Mouse (Mus musculus) kidney, adult 11 months (tissue): ENCODE measurements around the gene Olfr62.
A peak's percentile ranks its signal among the peaks of the same experiment; 100 is the strongest.

Experiments
- DNase-seq: peaks from one replicate; pipeline ENCODE4 v3.0.0; 2022

The Olfr62 gene

DNA sequence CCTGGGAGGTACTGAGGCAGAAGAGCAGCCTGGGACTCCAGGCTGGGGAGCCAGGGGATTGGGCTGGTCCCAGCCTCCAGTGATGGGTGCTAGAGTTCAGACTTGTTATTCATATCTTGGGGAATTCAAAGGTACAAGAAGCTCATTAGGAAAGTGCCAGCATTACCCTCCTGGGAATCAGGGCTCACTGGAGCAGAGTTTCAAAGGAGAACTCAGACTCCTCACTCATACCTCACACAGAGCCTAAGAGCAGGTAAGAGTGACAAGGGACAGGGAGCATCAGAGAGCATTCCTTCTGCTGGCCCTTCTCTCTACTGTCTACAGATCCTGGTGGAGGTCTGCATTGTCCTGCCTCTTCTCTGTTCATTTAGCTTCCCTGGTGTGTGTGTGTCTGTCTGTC lies at the start of gene Olfr62:
Gene Olfr62 (plus strand): TSS at position 301 of the 400 bp plus-strand sequence.
- no peak for DNase-seq

DNA sequence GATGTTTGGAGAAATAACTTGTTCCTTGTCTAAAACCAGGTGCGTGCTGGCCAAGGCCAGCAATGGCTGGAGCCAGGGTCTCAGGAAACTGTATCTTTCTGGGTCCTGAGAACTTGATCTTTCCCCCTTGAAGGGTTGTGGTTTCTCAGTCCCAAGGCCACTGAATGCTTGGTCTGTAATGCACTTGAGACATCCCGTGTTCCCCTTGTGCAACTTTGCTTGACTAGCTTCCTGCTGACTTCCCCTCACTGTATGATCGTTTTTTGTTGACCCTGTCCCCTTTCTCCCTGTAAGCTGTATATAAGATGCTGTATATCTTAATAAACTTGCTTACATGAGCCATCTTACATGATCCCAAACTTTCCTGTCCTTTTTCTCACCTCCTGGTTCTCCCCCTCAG lies 48.9 kb upstream of the Olfr62 start:
- no peak for DNase-seq

DNA sequence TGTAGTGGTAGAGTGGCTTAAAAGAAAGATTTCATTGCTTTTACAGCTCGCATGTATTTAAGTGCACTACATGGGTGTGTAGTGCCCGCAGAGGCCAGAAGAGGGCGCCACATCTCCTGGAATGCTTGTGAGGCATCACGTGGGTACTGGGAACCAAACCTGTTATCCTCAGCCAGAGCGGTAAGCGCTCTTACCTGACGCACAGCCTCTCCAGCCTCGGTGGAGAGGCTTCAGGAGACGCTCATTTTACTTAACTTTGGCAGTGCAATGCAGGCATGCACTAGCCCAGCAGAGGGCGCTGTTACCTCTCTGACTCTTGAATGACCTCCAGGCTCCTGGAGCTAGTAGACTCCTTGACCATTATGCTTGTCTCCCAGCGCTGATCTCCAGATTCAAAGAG lies 46.1 kb upstream of the Olfr62 start:
- DNase-seq: peak; percentile 14

DNA sequence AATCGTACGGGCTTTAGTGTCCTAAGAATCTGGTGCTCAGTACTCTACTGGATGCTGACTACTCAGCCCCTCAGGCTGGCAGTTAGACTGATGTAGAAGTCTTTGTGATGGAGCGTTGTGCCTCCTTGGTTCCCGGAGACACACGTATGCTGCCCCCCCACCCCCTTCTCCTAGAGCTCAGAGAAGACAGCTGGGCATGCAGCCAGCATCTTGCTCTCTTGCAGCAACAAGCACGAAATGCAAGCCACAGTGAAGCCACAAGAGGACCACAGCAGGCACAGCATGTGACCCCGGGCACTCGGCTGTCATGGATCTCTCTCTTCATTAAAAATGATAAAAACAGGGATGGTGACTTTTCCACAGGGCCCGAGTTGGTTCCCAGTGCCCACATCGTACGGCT lies 43.3 kb upstream of the Olfr62 start:
- DNase-seq: no peak

DNA sequence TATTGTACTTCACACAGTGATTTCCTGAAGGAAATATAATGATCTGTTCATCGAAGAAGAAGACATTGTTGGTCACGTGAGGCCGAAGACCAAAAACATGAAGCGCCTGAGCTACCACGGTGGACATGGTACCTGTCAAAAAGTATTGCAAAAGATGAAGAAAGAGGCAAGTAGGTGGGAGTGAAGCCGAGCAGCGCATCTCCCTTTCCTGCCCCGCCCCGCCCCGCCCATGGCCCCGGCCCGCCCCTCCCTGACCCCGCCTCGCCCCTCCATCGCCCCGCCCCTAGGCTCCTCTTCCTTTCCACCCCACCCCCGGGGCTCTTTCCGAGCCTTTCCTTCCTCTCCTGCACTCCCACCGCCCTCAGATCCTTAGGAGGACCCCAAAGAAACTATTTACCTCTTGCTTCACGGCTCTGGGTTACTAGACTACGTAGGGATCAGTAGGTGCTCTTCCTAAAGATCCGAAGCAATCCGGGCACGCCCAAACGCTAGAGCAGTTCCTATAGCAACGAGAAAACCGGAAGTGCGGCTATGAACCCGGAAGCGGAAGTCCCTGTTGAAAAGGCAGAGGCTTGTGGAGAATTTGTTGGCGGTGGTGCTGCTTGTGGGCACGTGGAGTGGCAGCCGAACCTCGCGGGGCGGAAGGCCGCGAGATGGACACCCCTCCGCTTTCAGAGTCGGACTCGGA lies 38.3 kb upstream of the Olfr62 start, which contains the start of the genes Cfap57 and Ebna1bp2:
Gene Cfap57 (minus strand): TSS at position 499 of the 688 bp plus-strand sequence.
Gene Ebna1bp2 (plus strand): TSS at position 521 of the 688 bp plus-strand sequence.
- DNase-seq: peak; percentile 92

DNA sequence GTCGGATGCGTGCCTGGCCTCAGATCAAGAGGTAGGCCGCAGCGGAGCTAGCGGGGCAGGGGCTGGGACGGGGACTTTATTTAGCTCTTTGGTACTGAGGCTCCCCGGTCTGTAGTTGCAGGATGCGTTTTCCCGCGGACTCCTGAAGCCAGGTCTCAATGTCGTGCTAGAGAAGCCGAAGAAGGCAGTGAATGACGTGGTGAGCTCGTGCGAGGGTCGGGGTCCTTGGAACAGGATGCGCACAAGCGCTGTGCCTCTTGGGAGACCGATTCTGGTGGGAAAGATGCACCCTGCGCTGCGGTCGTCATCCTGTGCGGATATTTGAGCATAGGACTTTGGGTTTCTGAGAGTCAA lies 37.8 kb upstream of the Olfr62 start:
- DNase-seq: no peak

DNA sequence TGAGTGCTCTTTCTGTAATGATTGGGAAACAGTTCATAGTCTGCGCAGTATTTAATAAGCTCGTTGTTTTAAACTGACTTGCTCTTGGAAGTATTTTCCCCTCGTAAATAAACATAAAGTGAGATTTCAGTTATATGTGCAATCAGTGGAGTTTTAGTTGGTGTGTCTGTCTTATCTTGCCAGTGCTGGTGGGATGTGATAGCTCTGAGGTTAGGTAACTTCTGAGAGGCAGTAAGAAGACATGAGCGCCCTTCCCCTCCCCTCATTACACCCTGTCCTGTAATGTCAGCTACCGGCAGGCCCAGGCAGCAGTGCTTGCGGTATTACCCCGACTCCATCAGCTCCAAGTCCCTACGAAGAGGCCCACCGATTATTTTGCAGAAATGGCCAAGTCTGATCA lies 37.0 kb upstream of the Olfr62 start:
- DNase-seq: no peak

DNA sequence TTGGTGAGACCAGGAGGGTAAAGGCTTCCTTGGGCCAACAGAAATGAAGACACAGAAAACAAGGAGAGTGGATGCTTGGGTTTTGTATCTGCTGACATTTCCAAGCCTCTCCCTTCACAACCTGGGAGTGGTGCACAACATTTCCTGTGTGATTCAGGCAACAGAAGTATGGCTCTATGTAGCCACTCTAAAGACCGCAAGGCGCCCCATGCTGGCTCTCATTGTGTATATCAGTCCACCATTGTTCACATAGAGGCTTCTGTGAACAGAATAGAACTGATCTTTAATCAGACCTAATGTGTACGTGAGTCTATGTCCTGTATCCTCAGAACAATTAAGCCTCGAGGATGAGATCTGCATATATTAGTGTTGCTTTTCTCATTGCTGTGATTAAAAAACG lies 28.5 kb upstream of the Olfr62 start:
- no peak for DNase-seq

DNA sequence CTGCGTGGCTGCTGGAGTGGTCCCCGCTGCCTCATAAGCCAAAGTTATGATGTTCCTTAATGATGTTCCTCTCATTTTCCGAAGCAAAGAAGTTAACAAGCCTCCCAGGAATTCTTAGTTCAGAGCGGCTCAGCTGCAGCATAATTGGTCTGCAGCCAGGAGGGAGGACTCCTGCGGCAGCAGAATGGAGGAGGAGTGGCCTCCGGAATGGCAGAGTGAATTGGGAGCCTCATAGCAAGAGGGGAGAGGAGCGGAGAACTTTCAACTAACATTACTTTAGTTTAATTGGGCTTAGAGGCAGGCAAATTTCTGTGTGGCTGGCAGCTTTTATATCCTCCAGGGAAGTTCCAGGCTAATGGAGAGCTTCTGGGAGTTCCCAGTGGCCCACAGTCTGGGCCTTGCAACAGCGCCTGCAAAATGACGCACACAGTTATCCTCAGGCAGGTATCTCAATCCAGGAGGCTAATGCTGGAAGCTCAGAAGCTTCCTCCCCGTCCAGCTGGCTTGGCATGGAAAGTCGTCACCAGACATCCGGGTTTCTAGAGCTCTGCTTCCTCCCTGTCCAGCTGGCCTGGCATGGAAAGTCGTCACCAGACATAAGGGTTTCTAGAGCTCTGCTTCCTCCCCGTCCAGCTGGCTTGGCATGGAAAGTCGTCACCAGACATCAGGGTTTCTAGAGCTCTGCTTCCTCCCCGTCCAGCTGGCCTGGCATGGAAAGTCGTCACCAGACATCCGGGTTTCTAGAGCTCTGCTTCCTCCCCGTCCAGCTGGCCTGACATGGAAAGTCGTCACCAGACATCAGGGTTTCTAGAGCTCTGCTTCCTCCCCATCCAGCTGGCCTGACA lies 16.2 kb upstream of the Olfr62 start:
- no peak for DNase-seq

DNA sequence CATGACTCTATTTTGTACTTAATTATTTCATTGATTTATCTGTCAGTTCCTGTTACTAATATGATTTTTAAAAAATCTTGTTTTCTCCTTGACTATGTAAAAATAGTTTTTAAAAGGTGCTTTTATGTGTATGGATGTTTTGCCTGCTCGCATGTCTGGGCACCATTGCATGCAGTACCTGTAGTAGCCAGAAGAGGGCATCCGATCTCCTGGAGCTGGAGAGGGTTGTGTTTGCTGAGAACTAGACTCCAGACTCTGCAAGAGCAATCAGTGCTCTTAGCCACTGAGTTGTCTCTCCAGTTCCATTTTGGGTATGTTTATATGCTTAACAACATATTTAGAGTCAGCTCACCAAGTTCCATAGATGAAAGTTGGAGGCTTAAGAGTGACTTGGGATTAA lies 13.5 kb upstream of the Olfr62 start:
- DNase-seq: peak; percentile 7

DNA sequence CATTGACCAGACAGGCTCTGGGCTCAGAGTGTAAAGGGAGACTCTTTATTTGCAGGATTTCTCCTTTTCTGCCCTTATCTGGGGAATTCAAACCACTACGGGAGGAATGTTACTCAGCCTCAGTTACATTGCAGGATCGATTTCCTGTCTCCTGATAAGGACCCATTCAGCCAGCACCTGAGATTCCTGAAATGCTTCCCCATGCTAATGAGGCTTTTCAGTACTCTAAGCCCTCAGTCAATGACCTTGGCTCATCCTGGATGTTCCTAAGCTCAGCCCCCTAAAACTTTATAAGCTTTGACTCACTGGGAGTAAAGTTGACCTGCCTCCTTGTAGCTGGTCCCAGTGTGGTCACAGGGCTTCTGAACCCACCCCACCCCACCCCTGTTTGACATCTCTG lies 28.3 kb downstream of the Olfr62 start:
- DNase-seq: no peak

DNA sequence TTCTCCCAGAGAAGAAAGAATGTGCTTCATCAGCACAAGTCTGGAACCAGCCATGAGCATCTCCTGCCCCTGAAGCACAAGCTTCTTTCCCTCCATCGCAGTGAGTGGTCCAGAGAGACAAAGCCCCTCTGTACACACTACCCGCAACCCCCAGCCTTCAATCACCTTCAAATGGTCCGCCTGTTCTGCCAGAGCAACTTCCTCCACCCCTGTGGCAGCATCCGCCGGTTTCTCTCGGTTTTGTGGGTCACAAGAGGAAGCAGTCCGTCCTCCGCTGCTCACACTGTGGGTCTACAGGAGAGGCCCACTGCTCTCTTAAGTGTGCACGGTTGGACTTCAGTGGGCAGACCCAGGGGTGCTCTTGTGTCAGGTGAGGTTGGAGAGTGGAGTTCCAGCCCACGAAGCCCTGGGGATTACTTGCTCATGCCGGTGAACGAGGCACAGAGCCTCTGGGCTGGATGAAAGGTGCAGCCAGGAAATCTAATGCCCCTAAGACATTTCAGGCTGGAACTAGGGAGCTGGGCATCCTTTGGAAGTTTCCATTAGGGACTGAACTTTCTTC lies 33.7 kb downstream of the Olfr62 start, which contains the start of gene Olfr1342:
Gene Olfr1342 (minus strand): TSS at position 345 of the 562 bp plus-strand sequence.
- DNase-seq: no peak

DNA sequence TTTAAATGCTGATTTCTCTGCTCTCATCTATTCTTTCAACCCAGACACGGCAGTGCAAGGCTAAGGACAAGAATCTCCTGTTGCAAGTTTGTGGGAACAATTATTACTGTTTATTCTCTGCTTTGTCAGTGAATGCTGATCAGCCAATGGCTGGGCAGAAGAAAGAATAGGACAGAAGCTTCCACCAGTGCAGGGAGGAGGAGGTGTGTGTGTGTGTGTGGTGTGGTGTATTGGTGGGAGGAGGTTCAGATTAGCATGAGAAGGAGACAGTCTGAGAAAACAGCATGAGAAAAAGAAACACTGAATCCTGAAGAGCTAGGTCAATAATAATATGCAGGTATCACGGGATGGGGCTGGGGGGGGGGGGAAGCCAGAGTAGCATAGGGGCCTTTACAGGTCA lies 35.1 kb downstream of the Olfr62 start:
- no peak for DNase-seq

DNA sequence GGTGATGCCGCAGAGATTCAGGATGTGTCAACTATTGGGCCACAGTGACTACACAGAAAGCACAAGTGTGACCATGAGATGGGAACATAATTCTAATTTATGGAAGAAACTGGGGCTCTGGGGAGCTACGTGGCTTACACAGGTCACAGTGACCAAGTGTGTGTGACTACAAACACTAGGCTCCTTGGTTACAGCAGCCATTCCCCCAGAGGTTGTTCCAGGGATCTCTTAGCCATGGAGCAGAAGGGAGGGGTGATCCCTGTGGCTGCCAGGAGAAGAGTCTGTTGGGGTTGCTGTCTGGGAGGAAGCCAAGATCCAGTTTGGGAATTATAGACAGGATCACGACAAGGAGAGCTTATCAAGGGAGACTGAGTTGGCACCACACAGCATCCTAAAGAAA lies 44.5 kb downstream of the Olfr62 start, which contains the start of gene Olfr1341:
Gene Olfr1341 (plus strand): TSS at position 301 of the 400 bp plus-strand sequence.
- DNase-seq: no peak

DNA sequence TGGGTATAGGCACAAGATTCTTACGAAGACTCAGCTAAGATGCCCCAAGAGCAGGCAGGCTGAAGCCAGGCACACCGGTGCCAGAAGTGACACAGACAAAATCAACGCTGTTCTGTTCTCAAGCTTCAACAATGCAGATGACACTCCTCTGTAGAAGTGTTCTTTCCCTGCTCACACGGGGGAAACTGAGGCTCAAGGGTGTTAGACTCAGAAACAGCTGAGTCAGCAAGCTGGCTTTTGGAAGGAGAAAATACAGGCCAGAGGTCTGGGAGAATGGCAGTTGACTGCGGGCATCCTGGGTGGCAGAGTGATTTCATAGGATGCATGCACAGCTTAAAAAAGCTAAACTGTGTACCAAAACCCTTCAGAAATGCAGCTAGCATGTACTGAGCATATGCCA lies 49.3 kb downstream of the Olfr62 start:
- DNase-seq: no peak

DNA sequence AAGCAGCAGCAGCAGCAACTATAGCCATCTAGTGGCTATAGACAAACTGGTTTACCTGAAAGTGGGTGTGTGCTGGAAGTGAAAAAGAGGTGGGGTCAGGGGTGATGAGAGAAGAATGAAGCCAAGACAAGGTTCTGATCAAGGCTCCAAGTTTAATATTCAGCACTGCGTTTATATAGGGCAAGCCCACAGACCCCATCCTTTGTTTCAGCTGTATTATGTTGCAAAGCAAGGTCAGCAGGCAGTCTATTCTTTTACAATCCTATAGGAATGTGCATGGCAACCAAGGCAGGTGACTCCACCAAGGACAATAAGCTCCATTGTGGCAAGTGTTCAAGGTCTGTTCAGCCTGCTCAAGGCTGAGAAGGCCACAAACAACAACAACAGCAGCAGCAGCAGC lies 52.9 kb downstream of the Olfr62 start:
- no peak for DNase-seq
